ENCODE assay signal across 10 mouse cellular contexts in genomic region chr9:119806491-119806890, GRCm38 (mm10). TPM values are rescaled to one million over a fixed set of nuclear protein-coding genes. Genes with fewer than 3 reads are reported as not detected.
DNase-seq lines count a peak whose midpoint lies in the region; TF ChIP-seq lines count a peak whose summit lies in the region.
"Had no signal": no experiment of that assay in that cellular context is flagged by ENCODE, and none has a peak within 500 bp of the region (broad histone marks: within the 10 kb centered on the region; RNA-seq: fewer than 3 reads in every experiment).

No protein-coding gene starts in this region.

- no peaks in the 10 kb centered on the region for H3K79me2 ChIP-seq in liver, adult 2 months (ENCODE audit: control insufficient read depth, insufficient read depth, low read length)

- TF ChIP-seq CTCF in cerebellum, adult 2 months (IDR thresholded peaks at IDR 0.05; ENCODE audit: borderline replicate concordance, insufficient read depth, low read depth, low read length): peak; percentile 10; the same call in 1 of the 2 replicates
- peak; percentile 32; the same call in 1 of the 2 replicates for TF ChIP-seq CTCF in liver, adult 2 months (IDR thresholded peaks at IDR 0.05; ENCODE audit: low read depth, low read length)
- peak; percentile 29; the same call in 1 of the 2 replicates for TF ChIP-seq CTCF in brain, embryonic 14.5 days (IDR thresholded peaks at IDR 0.05; ENCODE audit: borderline replicate concordance, extremely low read depth, insufficient read depth, insufficient read length)

- 81% methylated on average over 2 of the region's 2 CpGs for WGBS in cerebellum, adult 2 months
- 75% methylated on average over 2 of the region's 2 CpGs for whole genome bisulfite sequencing in liver, adult 2 months

- H3K27me3 ChIP-seq in cerebellum, adult 2 months (ENCODE audit: control insufficient read depth, insufficient read depth, low read length): no peaks in the 10 kb centered on the region
- H3K27me3 ChIP-seq in liver, adult 2 months (ENCODE audit: control insufficient read depth, insufficient read depth, low read length): no peaks in the 10 kb centered on the region

- no peak overlapping the region for H3K27ac ChIP-seq in cerebellum, adult 2 months (ENCODE audit: insufficient read depth, low read length)
- H3K27ac ChIP-seq in liver, adult 2 months (replicated peaks; ENCODE audit: insufficient read depth, low read depth, low read length): no peak overlapping the region
- H3K27ac ChIP-seq: hindbrain, embryonic 12.5 days had no signal

- no peaks in the 10 kb centered on the region for H3K4me1 ChIP-seq in cerebellum, adult 2 months (ENCODE audit: control insufficient read depth, insufficient read depth, low read length)
- H3K4me1 ChIP-seq in liver, adult 2 months (ENCODE audit: control insufficient read depth, insufficient read depth, low read length): no peaks in the 10 kb centered on the region

- no peak for DNase-seq in cerebellum, adult 2 months
- no peak for DNase-seq in cerebellum, postnatal 25 days
- no peak for DNase-seq in liver, adult 2 months (ENCODE audit: extremely low read depth, low read depth, low spot score)
- DNase-seq in liver (no peak), A20 (ENCODE audit: low read depth, low spot score) (peak; percentile 38)
- no peak for DNase-seq in brain, embryonic 14.5 days (ENCODE audit: low read depth)
- DNase-seq in Muller cell, postnatal 12 days (ENCODE audit: inconsistent ontology term): no peak
- no peak for DNase-seq in right cerebral cortex, postnatal 4 days

- no peaks in the 10 kb centered on the region for H3K36me3 ChIP-seq in liver, adult 2 months (ENCODE audit: control insufficient read depth, insufficient read depth, low read length)
- H3K36me3 ChIP-seq: hindbrain, embryonic 12.5 days had no signal

- no peak overlapping the region for H3K4me3 ChIP-seq in cerebellum, adult 2 months (replicated peaks; ENCODE audit: insufficient read depth, low read depth, low read length)
- no peak overlapping the region for H3K4me3 ChIP-seq in liver, adult 2 months (ENCODE audit: insufficient read depth, low read depth, low read length)
- H3K4me3 ChIP-seq: hindbrain, embryonic 12.5 days had no signal

- no peak for TF ChIP-seq POLR2A in cerebellum, adult 2 months (IDR thresholded peaks at IDR 0.05; ENCODE audit: borderline replicate concordance, insufficient read depth, low read length)
- TF ChIP-seq POLR2A in liver, adult 2 months (IDR thresholded peaks at IDR 0.05; ENCODE audit: extremely low read depth, insufficient read depth, low read length): no peak
- TF ChIP-seq POLR2A in brain, embryonic 14.5 days (IDR thresholded peaks at IDR 0.05; ENCODE audit: borderline replicate concordance, extremely low read depth, insufficient read depth, insufficient read length, poor library complexity, severe bottlenecking): no peak

- H3K9ac ChIP-seq in liver, adult 2 months (ENCODE audit: low read depth, low read length): no peak overlapping the region
- H3K9ac ChIP-seq: hindbrain, embryonic 12.5 days had no signal

RNA-seq across cellular contexts. Expression of gene Scn11a, which starts 18.8 kb away (rescaled TPM):
- polyA plus RNA-seq in cerebellum, adult 2 months (2012; rRNA removed): 0.08 and 0.11 TPM in 2 replicates
- total RNA-seq in liver, adult 2 months (2014; rRNA removed): not detected in 2 replicates
- not detected in 2 replicates for polyA plus RNA-seq in liver, adult 2 months (2012; rRNA removed)
- polyA plus RNA-seq in brain, embryonic 14.5 days (2012; rRNA removed): 0.18 and 0.21 TPM in 2 replicates
- total RNA-seq: megakaryocyte, adult 5-6 weeks had no signal
